Mouse (Mus musculus) E14TG2a.4 (cell line): ENCODE results near the gene Sele.
"Not testable (repeated sequence)": the region's sequence is repeated elsewhere in the genome, so short reads cannot be mapped to it uniquely, and the experiment has no call there.

ENCODE experiments used
- CTCF ChIP-seq: conservative IDR thresholded peaks from 2 replicates; pipeline ENCODE4 v1.5.1; 2014; ENCODE audit warnings: low read length
- NANOG ChIP-seq: IDR thresholded peaks from 2 replicates; pipeline ENCODE4 v1.6.1; 2014; ENCODE audit warnings: borderline replicate concordance, low read length, mixed read lengths
- POU5F1 ChIP-seq: IDR thresholded peaks from 2 replicates; pipeline ENCODE4 v1.6.1; 2014; ENCODE audit warnings: low read length, borderline replicate concordance

DNA sequence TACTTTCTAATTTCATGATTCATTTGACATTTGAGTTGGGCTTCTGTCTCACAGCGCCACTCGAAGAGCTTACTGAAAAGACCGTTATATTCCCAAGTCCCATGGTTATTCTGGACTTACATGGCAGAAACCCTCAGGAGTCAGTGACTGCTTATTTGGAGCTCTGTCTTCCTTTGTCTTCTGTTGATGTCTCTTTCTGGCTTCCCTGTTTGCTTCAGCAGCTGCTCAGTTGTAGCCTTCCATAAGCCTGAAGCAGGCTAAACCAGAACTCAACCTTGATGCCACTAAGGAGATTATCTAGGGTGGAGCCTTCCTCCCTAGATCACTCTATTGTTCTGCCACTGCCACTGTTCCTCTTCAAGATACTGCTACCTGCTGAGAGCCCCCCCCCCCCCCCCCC is 27.3 kb upstream of the Sele start:
- TF ChIP-seq CTCF, POU5F1: not testable (repeated sequence)
- TF ChIP-seq NANOG = peak; percentile 4; the same call in 1 of the 2 replicates
